Mouse (Mus musculus) kidney, postnatal 14 days (tissue): ENCODE data around the gene Eya4.

Source experiments
- DNase-seq: peaks from one replicate; pipeline ENCODE4 v3.0.0; 2022; ENCODE audit warnings: mixed read lengths

Eya4 gene

GRCm38 (mm10) chr10:23060041-23060693 lies 290.4 kb downstream of the Eya4 start:
- no peak for DNase-seq

GRCm38 (mm10) chr10:23053379-23053915 lies 297.1 kb downstream of the Eya4 start:
- DNase-seq, result no peak
